Mouse (Mus musculus): ENCODE data around the gene Sv2c.
"Not testable (repeated sequence)": the region's sequence is repeated elsewhere in the genome, so short reads cannot be mapped to it uniquely, and the experiment has no call there.

Gene Sv2c

DNA sequence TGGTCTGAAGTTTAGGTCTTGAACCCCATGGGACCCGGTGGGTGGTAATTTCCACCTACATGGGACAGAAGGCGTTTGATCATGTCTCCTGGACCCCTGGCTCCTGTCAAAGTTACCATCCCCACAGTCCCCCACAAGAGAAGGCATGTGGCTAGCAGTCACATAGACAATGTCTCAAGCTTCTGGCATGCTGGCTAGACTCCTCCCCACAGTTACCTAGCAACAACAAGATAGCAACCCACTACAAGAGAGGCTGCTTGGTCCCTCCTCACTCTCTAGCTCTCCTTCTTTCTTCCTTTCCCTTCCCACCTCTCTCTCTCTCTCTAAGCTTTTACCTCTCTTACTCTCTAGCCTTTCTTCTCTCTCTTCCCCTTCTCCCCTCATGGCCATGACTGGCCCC is 164.3 kb downstream of the Sv2c start:
- not testable (repeated sequence) for DNase-seq (ENCODE audit: low spot score in 2 of 2)

DNA sequence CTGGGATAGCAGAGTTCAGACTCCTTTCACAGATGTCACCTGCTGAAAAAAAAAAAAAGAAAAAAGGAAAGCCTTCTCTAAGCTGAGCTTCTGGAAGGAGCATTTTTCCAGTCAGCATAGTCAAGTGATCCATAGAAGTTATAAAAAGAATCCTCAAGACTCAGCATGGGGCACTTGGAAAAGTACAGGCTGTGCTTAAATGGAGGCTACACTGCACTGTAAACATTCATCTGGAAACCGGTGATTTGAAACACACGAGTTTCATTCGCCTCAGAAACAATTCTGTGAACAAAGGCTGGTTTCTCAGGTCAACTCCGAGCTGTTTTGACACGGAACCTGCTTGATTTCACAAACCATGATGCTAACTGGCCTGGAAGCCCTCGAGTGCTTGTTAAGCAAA is 165.6 kb downstream of the Sv2c start:
- DNase-seq (ENCODE audit: low spot score in 2 of 2), result no peak

DNA sequence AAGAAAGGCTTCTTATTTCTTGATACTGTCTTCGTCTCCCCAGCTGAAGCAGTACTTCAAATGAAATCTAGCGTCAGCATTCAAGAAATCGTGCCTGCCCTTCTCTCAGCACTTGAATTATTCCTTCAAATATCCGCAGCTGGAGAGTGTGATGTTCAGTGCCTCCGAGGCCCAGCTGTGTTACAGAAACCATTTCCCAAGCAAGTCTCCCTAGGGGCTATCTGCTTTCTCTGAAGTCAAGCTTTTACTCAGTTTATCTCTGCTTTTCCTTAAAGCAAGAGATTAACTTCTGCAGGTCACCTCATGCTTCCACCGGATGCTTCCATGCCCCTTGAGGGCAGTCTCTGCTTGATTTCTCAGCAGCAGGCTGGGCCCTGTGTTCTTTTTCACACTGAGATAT is 166.8 kb downstream of the Sv2c start:
- DNase-seq (ENCODE audit: low spot score in 2 of 2), result no peak

GRCm38 (mm10) chr13:95965162-95965561 is 167.2 kb downstream of the Sv2c start:
- no peak for DNase-seq (ENCODE audit: low spot score in 2 of 2)

GRCm38 (mm10) chr13:95964226-95964625 is 168.2 kb downstream of the Sv2c start:
- no peak for DNase-seq (ENCODE audit: low spot score in 2 of 2)

DNA sequence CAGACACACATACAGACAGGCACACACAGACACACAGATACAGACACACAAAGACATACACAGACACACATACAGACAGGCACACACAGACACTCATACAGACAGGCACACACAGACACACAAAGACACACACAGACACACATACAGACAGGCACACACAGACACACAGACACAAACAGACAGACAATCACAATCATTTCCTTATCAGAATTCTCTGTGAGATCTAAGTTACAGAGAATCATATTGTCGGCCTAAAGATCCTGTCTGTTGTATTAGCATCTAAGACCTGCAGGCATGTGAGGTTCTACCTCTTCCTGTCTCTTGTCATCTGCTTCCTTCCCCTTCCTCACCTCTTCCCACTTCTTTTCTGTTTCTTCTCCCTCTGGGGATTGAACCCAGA is 168.7 kb downstream of the Sv2c start:
- DNase-seq (ENCODE audit: low spot score in 2 of 2), result no peak

- DNase-seq (ENCODE audit: low spot score in 2 of 2), result no peak
Observed at GRCm38 (mm10) chr13:95961905-95962304, 170.5 kb downstream of the Sv2c start.

DNA sequence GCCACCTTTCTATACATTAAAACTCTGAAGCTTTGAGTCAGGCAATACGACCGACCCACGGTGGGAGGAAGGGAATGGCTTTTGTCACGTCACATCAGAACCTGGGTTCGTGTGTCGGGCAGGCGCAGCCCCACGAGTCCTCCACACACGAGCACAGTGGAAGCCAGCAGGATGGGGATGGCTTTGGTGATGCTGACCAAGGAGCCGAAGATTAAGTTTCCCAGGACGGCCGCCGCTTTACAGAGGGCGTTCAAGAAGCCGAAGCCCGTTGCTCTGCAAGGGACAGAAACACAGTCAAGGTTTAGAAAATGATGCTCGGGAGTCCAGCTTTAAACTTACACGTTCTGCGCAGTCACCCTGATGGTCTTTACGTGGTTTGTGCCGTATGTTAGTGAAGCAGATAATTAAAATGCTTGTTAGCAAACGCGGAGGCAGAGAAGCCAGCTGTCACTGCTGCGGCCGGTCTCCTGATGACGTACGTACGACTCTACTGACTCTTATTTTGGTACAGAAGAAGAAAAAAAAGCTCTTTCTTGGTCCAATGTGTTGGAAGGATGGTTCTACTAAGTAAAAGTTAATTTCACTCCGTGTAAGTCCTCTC is 171.1 kb downstream of the Sv2c start:
- no peak for DNase-seq (ENCODE audit: low spot score in 2 of 2)

DNA sequence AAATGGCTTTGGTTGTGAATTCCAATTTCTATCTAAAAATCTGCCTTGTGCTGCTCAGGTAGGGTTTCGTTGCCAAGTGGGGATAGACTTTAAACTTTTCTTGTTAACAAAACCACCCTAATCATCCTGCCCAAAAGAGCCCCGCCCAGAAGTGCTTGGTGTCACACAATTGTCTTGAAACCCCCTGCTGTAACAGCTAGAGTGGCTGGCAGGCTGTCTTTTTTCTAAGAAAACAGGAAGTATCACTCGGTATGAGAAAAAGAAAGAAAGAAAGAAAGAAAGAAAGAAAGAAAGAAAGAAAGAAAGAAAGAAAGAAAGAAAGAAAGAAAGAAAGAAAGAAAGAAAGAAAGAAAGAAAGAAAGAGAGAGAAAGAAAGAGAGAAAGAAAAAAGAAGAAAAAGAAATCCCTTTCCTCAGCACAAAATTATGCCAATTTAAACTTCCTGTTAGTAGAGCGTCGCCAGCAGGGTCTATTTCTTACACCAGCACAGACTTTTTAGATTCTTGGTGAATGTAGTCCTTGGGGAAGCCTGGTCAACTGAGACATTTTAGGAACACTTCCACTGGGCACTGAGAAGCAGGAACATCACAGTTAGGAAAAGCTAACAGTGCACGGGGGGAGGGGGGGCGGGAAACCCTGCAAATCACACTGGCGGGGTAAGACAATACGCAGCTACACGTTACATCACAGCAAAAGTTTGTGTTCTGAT is 171.7 kb downstream of the Sv2c start:
- no peak for DNase-seq (ENCODE audit: low spot score in 2 of 2)

DNA sequence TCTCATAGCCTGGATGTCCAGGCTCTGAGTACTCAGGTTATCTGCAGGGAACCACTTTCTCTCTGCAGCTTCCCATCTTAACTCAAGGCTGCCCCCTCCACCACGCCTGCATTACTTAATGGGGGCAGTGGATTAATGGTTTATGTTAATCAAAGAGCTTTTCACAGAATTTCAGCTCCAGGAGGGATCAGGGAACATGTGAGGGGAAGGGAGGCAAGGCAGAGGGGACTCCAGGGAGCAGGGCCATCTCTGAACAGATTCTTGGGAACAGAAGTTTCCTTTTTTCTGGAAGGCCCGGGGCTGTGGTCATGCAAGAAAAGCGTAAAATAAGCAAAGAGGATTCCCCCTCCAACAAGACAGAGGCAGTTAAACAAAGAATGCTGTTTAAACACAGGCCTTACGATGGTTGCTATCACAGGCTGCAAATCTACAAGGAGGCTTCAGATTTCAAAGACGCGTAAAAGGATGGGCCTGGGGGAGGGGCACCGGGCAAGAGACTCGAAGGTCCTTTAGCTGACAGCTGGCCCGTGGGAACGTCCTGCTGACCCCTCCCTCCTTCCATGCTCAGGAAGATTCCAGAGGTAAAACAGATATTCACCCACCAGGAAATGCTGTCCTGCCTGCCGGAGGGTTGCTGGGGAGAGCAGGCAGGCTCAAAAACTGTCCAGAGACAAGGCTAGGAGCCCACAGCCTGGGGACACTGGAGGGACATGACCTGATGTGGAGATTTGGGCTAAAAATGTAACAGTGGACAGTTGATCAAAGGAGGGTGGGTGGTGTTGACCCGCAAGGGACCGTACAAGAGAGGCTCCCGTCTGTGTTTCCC is 172.5 kb downstream of the Sv2c start:
- no peak for DNase-seq (ENCODE audit: low spot score in 2 of 2)

DNA sequence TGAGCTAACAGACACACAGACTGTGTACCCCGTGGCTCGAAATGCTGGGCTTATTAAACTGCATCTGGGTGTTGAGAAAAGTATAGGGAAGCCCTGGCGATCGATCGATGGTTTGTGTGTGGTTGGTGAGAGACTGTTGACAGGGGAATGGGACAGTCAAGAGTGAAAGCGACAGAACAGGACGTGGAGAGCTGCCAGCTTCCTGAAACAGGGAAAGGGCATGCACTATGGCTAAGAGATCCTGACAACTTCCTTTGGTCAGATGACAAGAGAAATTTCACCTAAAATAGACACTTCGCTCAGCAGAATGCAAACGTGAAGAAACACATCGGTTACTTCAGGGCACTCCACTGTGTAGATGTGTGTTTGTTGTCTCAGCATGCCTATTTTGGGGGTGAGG is 175.2 kb downstream of the Sv2c start:
- no peak for DNase-seq (ENCODE audit: low spot score in 2 of 2)

GRCm38 (mm10) chr13:95956327-95956781 is 176.0 kb downstream of the Sv2c start:
- DNase-seq (ENCODE audit: low spot score in 2 of 2), result no peak

DNA sequence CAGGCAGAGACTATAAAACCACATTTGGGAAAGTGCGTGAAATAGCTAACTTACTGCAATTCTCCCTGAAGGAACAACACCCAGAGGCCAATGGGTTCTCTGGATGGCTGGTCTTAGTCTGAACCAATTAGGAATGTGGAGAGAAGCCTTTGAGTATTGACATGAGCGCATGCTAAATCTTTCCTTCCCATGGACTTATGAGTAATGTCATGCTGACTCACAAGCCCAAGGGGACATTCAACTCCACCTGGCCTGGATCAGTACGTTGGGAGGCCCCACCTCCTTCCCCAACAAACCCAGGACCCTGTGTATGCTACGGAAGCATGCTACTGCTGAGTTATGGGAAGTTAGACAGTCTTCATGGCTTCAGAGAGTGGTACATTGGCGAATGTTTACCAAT is 177.2 kb downstream of the Sv2c start:
- no peak for DNase-seq (ENCODE audit: low spot score in 2 of 2)

GRCm38 (mm10) chr13:95953636-95954035 is 178.7 kb downstream of the Sv2c start:
- DNase-seq (ENCODE audit: low spot score in 2 of 2), result no peak

GRCm38 (mm10) chr13:95952263-95952662 is 180.1 kb downstream of the Sv2c start:
- no peak for DNase-seq (ENCODE audit: low spot score in 2 of 2)

- peak in 1 of 2 experiments; percentile 36 for DNase-seq (ENCODE audit: low spot score in 2 of 2)
Observed at GRCm38 (mm10) chr13:95951098-95951894, 181.1 kb downstream of the Sv2c start.

GRCm38 (mm10) chr13:95950434-95951091 is 181.8 kb downstream of the Sv2c start:
- no peak for DNase-seq (ENCODE audit: low spot score in 2 of 2)

DNA sequence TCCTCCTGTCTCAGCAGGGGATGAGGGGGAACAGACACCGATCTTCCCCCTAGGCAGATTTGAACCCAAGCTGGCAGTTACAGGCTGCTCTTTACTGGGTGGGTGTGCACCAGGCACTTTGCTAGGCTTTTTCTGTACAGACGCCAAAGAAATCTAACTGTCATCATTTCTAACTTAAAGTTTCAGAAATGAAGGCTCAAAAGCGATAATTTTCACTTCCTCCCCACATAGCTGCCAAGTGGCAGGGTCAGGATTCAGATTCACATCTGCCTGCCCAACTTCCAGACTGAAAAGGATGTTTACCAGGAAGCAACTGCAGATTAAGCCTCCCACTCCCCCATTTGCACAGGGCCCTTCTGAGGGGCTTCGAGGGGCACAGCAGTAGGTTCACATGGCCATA is 183.0 kb downstream of the Sv2c start:
- DNase-seq (ENCODE audit: low spot score in 2 of 2), result no peak

DNA sequence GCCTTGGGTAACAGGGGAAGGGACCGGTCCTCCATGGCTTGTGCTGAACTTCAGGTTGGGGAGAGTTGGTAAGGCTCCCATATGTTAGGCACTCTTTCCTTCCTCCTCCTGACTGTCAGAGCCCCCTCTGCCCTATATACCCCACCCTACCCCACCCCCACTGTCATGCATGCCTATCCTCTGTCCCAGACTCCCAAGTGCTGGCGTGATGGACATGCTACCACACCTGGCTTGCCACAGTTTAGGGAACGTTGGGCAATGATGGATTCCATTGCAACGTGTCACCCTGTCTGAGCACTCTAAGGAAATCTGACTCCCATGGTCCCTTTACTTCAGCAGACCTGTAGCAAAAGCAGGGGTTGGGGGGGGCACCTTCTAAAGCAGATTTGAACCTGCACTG is 183.6 kb downstream of the Sv2c start:
- no peak for DNase-seq (ENCODE audit: low spot score in 2 of 2)

DNA sequence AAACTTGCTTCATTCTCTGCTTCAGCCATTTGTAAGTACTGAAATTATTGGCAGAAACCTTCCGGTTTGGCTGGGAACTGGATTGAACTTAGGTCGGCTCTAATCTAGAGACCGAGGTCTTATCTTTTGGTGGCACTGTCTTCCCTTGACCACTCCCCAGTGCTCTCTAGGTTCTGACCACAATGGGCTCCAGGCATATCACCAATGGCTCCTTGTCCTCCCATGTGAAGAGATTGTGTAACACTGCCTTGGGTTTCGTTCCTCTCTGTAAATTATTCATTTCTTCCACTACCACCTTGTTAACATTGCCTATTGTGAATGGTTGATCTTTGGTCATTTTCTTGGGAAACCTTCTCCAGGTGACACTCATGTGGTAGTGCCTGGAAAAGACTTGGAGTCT is 184.0 kb downstream of the Sv2c start:
- no peak for DNase-seq (ENCODE audit: low spot score in 2 of 2)

DNA sequence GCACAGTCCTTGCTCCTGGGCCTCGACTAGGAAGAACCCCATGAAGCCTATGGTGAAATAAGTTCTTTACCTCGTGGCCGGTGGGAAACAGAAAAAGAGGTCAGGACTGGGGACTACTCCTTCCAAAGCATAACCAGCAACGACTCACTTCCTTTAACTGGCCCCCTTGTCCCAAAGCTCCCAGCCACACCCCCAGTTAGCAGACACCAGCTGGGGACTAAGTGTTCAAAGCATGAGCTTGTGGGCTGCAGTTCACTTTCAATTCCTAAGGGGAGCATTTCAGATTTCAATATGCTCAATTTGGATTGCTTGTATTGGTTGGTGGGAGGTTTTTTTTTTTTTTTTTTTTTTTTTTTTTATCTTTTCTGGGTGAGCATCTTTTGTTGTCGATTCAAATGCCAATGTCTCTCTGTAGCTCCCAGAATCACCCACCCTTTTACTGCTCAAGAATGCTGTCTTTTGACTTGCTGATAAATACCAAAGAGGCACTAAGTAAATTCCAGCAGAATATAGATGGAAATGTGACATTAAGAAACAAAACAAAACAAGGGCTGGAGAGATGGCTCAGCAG is 186.4 kb downstream of the Sv2c start:
- no peak for DNase-seq (ENCODE audit: low spot score in 2 of 2)
